In the genomic region with DNA sequence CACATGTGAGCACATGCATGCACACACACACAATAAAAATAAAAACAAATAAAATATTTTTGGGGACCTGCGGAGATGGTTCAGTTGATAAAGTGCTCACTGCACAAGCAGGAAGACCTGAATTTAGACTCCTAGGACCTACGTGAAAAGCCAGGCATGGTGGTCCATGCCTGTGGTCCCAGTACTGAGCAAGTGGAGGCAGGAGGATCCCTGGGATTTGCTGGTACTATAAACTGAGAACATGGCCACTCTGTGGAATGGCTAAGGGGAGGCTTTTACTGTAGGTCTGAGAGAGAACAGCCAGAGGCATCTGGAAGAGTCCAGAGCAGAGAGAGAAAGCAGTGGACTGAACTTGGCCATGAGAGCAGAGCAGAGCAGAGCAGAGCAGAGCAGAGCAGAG, we compare ENCODE assay signal across 20 mouse cellular contexts. TPM values are rescaled to one million over a fixed set of nuclear protein-coding genes. Genes with fewer than 3 reads are reported as not detected.
DNase-seq lines count a peak whose midpoint lies in the region; ATAC-seq and TF ChIP-seq lines count a peak whose summit lies in the region.
"Had no signal": no experiment of that assay in that cellular context is flagged by ENCODE, and none has a peak within 500 bp of the region (broad histone marks: within the 10 kb centered on the region; RNA-seq: fewer than 3 reads in every experiment).

No protein-coding gene starts in this region.

- WGBS in midbrain, embryonic 10.5 days, result 95% methylated on average over 2 of the region's 2 CpGs
- 89% methylated on average over 2 of the region's 2 CpGs for WGBS in midbrain, postnatal 0 days
- WGBS in limb, embryonic 10.5 days, result 86% methylated on average over 2 of the region's 2 CpGs

- DNase-seq in heart, adult 11 months, result peak; percentile 61
- DNase-seq in heart, adult 9 months (ENCODE audit: low spot score in 2 of 2), result no peak
- DNase-seq in midbrain, embryonic 10.5 days (ENCODE audit: low spot score), result no peak
- no peak for DNase-seq in midbrain, postnatal 0 days (ENCODE audit: low spot score)
- DNase-seq in limb, embryonic 10.5 days (ENCODE audit: low spot score), result no peak
- no peak for DNase-seq in urinary bladder, postnatal 10 days (ENCODE audit: low spot score)
- DNase-seq: adrenal gland, adult 2 months; adrenal gland, postnatal 25 days; cerebellum, adult 18-20 months; cerebellum, adult 9-11 months; cerebellum, postnatal 36 days; gastrocnemius, postnatal 10 days; heart, adult 2 months; heart, postnatal 4 days had no signal

- TF ChIP-seq CTCF in midbrain, postnatal 0 days (IDR thresholded peaks at IDR 0.05), result no peak

- no peak overlapping the region for H3K4me3 ChIP-seq in midbrain, embryonic 10.5 days
- no peak overlapping the region for H3K4me3 ChIP-seq in midbrain, postnatal 0 days (ENCODE audit: low read depth, low read length)
- no peak overlapping the region for H3K4me3 ChIP-seq in limb, embryonic 10.5 days
- H3K4me3 ChIP-seq: embryonic facial prominence, embryonic 15.5 days; erythroblast, embryonic 14.5 days; heart, adult 2 months; heart, embryonic 13.5 days; hindbrain, embryonic 15.5 days had no signal

- no peaks in the 10 kb centered on the region for H3K27me3 ChIP-seq in midbrain, embryonic 10.5 days (ENCODE audit: low read depth, poor library complexity, severe bottlenecking)
- H3K27me3 ChIP-seq in midbrain, postnatal 0 days (ENCODE audit: insufficient read depth, low read length), result no peaks in the 10 kb centered on the region
- no peaks in the 10 kb centered on the region for H3K27me3 ChIP-seq in limb, embryonic 10.5 days (ENCODE audit: low read depth, poor library complexity, severe bottlenecking)
- H3K27me3 ChIP-seq: embryonic facial prominence, embryonic 15.5 days; heart, embryonic 13.5 days; hindbrain, embryonic 15.5 days had no signal

- H3K27ac ChIP-seq in midbrain, embryonic 10.5 days (replicated peaks), result peak overlapping the region; percentile 49; the same call in 1 of the 2 replicates
- no peak overlapping the region for H3K27ac ChIP-seq in midbrain, postnatal 0 days (ENCODE audit: low read depth, low read length)
- peak overlapping the region; percentile 42; the same call in 1 of the 2 replicates for H3K27ac ChIP-seq in limb, embryonic 10.5 days
- H3K27ac ChIP-seq: heart, adult 2 months; heart, embryonic 13.5 days; hindbrain, embryonic 15.5 days had no signal

- H3K36me3 ChIP-seq in midbrain, embryonic 10.5 days, result peaks cover 28% of the 10 kb centered on the region
- peaks cover 20% of the 10 kb centered on the region for H3K36me3 ChIP-seq in midbrain, postnatal 0 days (ENCODE audit: insufficient read depth, low read length)
- H3K36me3 ChIP-seq in limb, embryonic 10.5 days, result peaks cover 20% of the 10 kb centered on the region

- H3K9me3 ChIP-seq in midbrain, embryonic 10.5 days (replicated peaks), result no peaks in the 10 kb centered on the region
- no peaks in the 10 kb centered on the region for H3K9me3 ChIP-seq in midbrain, postnatal 0 days (ENCODE audit: low read length)
- H3K9me3 ChIP-seq in limb, embryonic 10.5 days (replicated peaks), result no peaks in the 10 kb centered on the region
- H3K9me3 ChIP-seq: embryonic facial prominence, embryonic 15.5 days; heart, embryonic 13.5 days; hindbrain, embryonic 15.5 days had no signal

- ATAC-seq in midbrain, postnatal 0 days (ENCODE audit: low FRiP score), result no peak
- ATAC-seq: inflammation-experienced regulatory T-cells, adult 6 months; intestine, postnatal 0 days had no signal

- H3K4me2 ChIP-seq in midbrain, postnatal 0 days (ENCODE audit: low read depth, low read length, poor library complexity, severe bottlenecking), result no peak overlapping the region
- H3K4me2 ChIP-seq: embryonic facial prominence, embryonic 15.5 days; heart, embryonic 13.5 days; hindbrain, embryonic 15.5 days had no signal

- no peak overlapping the region for H3K9ac ChIP-seq in midbrain, postnatal 0 days (replicated peaks; ENCODE audit: low read length, poor library complexity, severe bottlenecking)
- H3K9ac ChIP-seq: embryonic facial prominence, embryonic 15.5 days; heart, embryonic 13.5 days; hindbrain, embryonic 15.5 days had no signal

- peaks cover 32% of the 10 kb centered on the region for H3K4me1 ChIP-seq in midbrain, embryonic 10.5 days
- H3K4me1 ChIP-seq in midbrain, postnatal 0 days (ENCODE audit: insufficient read depth, low read length), result no peaks in the 10 kb centered on the region
- H3K4me1 ChIP-seq in limb, embryonic 10.5 days, result peaks cover 26% of the 10 kb centered on the region
- H3K4me1 ChIP-seq: heart, embryonic 13.5 days had no signal

RNA-seq across cellular contexts. Expression of gene Parp11, which starts 48.6 kb away (rescaled TPM):
- 39.0 and 48.4 TPM in 2 replicates for polyA plus RNA-seq in midbrain, embryonic 10.5 days (2016; fragmentation: Nextera tagmentation; extraction: Ambion mirVana)
- 68.5 and 73.2 TPM in 2 replicates for total RNA-seq in midbrain, postnatal 0 days (2014; rRNA removed)
- 51.5 and 57.2 TPM in 2 replicates for polyA plus RNA-seq in midbrain, postnatal 0 days (2015; fragmentation: Nextera tagmentation; extraction: Ambion mirVana)
- polyA plus RNA-seq in limb, embryonic 10.5 days (2016; fragmentation: Nextera tagmentation; extraction: Ambion mirVana), result 25.9 and 29.6 TPM in 2 replicates
